Mouse (Mus musculus) heart, postnatal 10 days (tissue): ENCODE results near the gene Cul4b. TPM values are rescaled to one million over a fixed set of nuclear protein-coding genes. Genes with fewer than 3 reads are reported as not detected.
A peak's percentile ranks its signal among the peaks of the same experiment; 100 is the strongest.
"Not testable (repeated sequence)": the region's sequence is repeated elsewhere in the genome, so short reads cannot be mapped to it uniquely, and the experiment has no call there.

Experiments used
- DNase-seq, 2 experiments: peaks; one replicate each; pipeline ENCODE4 v3.0.0; 2021
- intact Hi-C: fragments of 180-260 bp; cut with DNase I; formaldehyde crosslinking; loops from one replicate; pipeline ENCODE4 v1.15.1; 2025
- total RNA-seq, 2 experiments: library from RNA; stranded (reverse); gene quantifications; 2 replicates each; pipeline ENCODE4 v1.2.3; 2021

The Cul4b gene
- total RNA-seq, result 10 to 100 TPM; 17.3 to 19.3 TPM

DNA sequence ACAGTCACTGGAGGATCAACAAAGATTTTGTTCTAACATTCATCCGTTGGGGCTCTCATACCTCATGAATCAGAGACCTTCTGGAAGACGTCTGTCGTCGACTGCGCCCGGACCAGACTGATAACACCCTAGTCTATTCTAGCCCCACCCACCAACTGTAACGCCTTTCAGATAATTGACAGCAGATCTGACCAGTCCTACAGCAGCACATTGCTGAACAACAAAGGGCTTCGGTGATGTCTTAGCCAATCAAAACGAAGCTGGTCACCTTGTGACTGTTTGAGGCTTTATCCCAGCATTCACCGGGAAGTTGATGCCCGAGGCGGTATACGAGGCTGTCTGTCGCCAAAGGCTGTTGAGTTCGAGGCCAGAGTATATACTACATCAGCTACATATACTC lies at the start of gene Cul4b:
Gene Cul4b, minus strand, starts transcription at position 119 of the 400 bp plus-strand sequence.
- peak; percentile 53 to 56 for DNase-seq
- intact Hi-C loops, result no loop called here

DNA sequence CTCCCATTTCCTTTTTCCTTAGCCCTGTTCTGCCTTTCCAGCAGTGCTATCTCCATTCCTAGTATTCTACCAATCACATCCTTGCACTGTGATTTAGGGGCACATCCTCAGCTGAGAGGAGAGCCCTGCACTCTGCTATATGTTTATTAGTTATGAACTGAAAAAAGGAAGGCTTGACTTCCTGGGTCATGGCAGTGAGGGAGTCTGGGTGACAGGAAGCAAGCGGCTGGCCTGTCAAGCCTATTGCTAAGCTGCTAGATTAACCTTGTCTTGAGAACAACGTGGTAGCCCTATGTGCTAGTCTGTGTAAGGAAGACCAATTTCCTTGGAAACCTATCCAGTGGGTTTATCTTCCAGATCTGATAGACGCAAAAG lies 25.0 kb upstream of the Cul4b start:
- peak; percentile 23 to 38 for DNase-seq
- intact Hi-C loops, result loop anchor here (1.0 to 5.0 kb wide), 2 partner anchors 33 to 39 kb away; no protein-coding TSS in a partner anchor

GRCm38 (mm10) chrX:38600177-38600994 lies 24.4 kb upstream of the Cul4b start, which contains the start of gene Mcts1:
Gene Mcts1 (plus strand): TSS chrX:38600578.
- peak; percentile 80 to 81 for DNase-seq
- intact Hi-C loops, result loop anchor here (1.0 to 5.0 kb wide), 2 partner anchors 34 to 38 kb away; no protein-coding TSS in a partner anchor

DNA sequence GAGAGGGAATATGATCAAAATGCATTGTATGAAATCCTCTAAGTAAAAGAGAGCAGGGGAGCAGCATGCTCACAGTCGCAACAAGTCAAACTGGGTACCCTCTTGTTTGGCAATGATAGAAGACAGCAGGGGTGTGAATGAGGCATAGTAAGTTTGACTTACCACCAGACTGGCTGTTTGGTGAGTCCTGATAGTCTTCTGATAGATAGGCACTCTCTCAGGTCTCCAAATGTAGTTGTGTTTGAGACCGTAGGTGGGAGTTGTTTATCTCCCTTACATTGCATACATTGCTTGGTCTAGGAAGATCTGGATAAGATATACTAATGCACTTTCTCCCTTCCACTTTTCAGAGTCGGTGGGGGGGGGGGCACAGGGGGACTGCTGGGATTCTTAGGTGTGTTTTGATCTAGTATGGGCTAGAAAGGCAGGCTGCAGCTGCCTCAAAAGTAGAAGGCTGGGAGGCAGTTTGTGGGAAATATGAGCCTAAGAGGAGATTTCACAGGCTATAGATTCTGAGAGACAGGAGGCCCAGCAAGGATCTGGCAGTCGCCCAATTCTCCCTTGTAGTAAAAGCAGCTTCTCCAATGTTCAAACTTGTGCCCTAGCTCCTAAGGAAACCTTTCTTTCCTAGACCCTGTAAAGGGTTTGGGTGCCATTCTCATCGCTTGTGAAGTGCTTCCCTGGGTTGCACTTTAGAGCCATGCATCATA lies 17.3 kb upstream of the Cul4b start:
- intact Hi-C loops, result no loop called here
- no peak for DNase-seq

GRCm38 (mm10) chrX:38591749-38592148 lies 15.8 kb upstream of the Cul4b start:
- intact Hi-C loops, result no loop called here
- DNase-seq, result no peak

GRCm38 (mm10) chrX:38589827-38590226 lies 13.8 kb upstream of the Cul4b start:
- intact Hi-C loops, result no loop called here
- DNase-seq, result peak; percentile 17 to 30

DNA sequence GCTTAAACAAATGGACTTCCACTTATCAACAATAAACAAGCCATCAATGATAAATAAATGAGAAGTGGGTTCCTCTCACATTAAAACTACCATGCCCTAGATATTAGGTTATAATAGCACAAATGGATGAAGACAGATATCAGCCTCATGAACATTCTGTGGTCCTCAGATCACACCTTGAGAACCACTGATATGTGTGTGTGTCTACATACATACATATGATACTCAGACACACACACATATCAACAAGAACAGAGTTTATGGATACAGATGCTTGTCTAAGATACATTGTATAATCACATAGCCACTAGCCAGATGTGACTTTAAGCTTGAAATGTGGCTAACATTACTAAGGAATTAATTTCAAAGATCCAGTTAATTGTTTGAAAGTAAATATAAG lies 7.3 kb upstream of the Cul4b start:
- no peak for DNase-seq
- intact Hi-C loops, result no loop called here

DNA sequence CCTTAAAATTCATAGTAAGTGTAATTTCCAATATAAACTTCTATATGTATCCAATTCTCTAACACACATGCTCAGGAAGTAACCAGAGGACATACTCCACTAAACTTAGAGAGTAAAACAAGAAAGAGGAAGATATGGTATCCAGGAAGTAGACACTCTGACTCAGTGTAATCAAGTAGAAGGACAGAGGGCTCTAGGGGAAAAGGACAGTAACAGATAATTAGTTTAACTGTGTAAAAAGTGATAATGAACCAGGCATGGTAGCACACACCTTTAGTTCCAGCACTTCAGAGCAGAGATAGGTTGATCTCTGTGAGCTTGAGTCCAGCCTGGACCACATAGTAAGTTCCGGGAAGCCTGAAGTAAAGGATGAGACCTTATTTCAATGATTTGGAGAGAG lies 5.1 kb upstream of the Cul4b start:
- DNase-seq, result no peak
- intact Hi-C loops, result no loop called here

- no peak for DNase-seq
- intact Hi-C loops, result no loop called here
Observed at GRCm38 (mm10) chrX:38566521-38567205, 9.3 kb downstream of the Cul4b start.

DNA sequence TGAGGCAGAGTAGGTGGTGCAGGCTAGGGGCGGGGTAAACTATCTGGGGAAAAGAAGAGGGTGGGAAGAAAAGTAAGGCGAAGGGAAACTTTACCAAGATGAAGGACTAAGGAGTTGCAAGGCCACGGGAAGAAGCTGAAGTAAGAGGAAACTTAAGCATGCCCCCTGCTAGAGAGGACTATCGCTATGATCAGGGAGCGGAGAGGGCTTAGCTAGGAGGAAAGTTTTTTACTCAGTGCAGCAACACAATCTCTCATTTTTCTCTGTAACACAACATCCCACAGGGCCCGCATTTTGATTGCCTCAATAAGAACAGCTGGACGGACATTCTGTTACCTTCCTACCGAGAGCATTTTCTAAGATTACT lies 10.8 kb downstream of the Cul4b start:
- no peak for DNase-seq
- intact Hi-C loops, result no loop called here

DNA sequence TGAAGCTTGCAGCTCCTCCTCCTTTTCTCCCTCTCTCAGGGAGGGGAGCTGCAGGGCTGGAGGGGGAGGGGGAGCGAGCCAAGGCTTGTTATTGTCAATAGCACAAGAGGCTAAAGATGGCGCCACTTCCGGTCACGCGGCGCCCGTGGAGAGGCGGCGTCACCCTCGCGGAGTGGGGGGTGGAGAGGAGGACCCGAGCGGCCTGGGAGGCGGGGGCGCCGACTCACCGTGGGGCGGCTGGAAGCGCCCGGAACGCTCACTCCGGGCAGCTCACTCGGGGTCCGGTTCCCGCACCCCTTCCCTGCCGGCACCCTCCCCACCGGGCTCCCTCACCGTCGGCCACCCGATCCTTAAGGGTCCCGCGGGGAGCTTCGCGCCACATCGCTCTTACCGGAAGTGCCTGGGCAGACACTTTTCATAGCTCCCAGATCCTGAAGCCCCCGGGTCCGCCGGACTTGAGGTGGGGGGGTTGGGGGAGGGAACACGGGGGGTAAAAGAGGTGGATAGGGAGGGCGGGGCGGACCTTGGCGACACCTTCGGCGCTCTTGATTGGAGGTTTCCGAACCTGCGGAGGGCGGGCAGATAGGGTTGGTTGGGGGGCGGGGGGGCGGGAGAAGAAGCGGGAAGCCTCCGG lies 11.3 kb downstream of the Cul4b start:
- intact Hi-C loops, result loop anchor here (5.0 kb wide), 2 partner anchors 38 to 68 kb away; partner anchors contain the start of gene Mcts1
- peak; percentile 89 for DNase-seq

DNA sequence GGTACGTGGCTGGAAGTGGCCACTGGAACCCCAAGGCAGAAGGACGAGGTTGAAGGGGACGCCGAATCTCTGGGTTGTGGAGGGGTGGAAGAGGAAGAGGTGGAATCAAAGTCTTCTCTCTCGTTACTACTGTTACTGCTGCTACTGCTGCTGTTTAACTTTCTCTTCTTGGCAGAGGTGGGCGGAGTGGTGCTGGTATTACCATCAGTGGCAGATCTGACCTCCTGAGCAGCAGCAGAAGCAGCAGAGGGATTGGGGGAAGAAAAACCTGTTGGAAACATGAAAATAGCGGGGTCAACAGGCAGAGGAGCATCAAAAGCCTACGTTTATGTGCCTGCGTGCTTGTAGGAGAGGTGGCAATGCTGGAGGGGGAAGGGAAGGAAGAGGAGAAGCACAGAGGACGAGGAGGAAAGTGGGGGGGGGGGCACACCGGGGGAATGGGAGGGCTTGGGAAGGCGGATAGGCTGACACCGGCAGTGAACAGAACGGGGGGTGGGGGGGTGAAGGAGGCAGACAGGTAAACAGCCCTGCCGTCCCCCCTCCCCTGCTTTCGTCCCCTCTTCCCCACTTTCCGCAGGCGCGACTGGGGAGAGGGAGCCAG lies 12.0 kb downstream of the Cul4b start:
- intact Hi-C loops, result loop anchor here (5.0 kb wide), 2 partner anchors 38 to 68 kb away; partner anchors contain the start of gene Mcts1
- peak; percentile 27 to 29 for DNase-seq

- intact Hi-C loops, result no loop called here
- no peak for DNase-seq
Observed at GRCm38 (mm10) chrX:38553255-38553654, 22.7 kb downstream of the Cul4b start.

DNA sequence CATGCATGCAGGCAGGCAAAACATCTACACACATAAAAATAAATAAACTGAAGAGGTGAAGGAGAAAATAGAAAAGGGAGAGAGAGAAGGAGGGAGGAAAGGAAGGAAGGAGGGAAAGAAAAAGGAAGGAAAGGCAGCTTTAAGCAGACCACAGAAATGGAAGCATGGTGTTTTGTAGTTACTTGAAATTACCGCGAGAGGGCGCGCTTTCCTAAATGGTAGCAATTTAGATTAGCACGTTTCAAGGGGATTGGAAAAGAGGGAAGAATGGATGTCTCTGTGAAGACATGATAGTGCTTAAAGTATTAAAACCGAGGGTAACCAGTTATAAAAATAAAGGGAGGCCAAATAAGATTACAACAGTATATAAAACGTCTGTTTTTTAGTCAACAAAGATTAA lies 61.4 kb downstream of the Cul4b start:
- peak; percentile 25 to 59 for DNase-seq
- intact Hi-C loops, result loop anchor here (2.0 to 10.0 kb wide), 2 partner anchors 136 to 260 kb away; partner anchors contain the start of gene 6030498E09Rik

DNA sequence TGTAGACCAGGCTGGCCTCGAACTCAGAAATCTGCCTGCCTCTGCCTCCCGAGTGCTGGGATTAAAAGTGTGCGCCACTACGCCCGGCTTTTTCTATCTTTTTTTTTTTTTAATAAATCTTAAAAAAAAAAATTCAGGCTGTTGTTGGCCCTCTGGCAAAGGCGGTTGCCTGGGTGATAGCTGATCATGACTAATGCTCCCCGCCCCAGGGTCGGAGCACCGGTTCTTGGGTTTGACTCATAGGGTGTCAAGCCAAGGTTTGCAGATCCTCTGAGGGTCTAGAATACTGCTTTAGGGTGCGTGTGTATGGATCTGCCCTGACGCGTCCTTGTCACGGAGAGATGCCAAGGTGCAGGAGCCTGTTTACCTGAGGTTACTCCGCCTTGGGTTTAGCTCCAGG lies 71.2 kb downstream of the Cul4b start:
- no peak for DNase-seq
- intact Hi-C loops, result loop anchor here (10.0 kb wide), 1 partner anchor 60 kb away; no protein-coding TSS in a partner anchor

DNA sequence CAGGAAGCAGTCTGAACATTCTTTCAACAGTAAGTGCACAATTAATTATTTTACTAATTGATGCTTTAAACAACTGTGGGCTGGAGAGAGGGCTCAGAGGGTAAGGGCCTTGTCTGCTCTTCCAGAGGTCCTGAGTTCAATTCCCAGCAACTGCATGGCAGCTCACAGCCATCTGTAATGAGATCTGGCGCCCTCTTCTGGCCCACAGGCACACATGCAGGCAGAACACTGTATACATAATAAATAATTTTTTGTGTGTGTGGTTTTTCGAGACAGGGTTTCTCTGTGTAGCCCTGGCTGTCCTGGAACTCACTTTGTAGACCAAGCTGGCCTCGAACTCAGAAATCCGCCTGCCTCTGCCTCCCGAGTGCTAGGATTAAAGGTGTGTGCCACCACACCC lies 73.8 kb downstream of the Cul4b start:
- not testable (repeated sequence) for DNase-seq
- intact Hi-C loops, result loop anchor here (10.0 kb wide), 1 partner anchor 57 kb away; no protein-coding TSS in a partner anchor

DNA sequence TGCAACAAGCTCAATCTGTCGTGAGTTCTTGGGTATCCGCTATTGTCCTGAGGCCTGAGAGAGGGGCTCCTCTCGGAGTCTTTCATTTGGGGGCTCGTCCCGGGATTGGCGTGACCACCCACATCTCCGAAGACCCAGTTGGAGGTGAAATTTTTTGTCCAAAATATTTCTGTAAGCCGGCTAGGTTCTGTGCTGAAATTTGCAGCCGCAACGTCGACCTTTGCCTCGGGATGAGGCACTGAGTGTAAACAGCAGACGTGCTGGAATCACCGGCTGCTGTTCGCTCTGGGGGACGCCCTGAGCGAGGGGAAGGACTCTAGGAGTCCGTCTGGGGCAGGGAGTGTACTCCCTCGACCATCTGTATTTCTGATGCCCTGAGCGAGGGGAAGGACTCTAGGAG lies 90.5 kb downstream of the Cul4b start:
- intact Hi-C loops, DNase-seq: not testable (repeated sequence)
